Mouse (Mus musculus): Measurements from ENCODE around the gene Gm3435.
"Not testable (repeated sequence)": the region's sequence is repeated elsewhere in the genome, so short reads cannot be mapped to it uniquely, and the experiment has no call there.

The Gm3435 gene

DNA sequence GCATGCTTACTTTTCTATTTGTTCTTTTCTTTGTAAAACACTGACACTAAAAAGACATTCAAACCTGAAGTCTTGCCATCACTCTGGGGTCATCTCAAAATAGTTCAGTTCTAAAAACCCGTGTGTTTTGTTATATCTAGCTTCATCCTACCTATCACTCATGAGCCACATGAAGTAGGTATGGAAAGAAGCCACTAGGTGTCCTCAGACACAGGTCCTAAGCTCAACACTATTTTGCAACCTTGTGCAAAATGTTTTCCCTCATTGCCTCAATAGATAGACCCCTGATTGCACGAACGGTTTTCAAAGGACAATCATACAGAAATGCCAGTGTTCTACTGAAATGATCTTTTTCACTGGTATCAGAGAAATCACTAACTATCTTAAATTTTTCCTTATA, 30.5 kb downstream of the Gm3435 start:
- not testable (repeated sequence) for DNase-seq (ENCODE audit: low read depth, low spot score)

DNA sequence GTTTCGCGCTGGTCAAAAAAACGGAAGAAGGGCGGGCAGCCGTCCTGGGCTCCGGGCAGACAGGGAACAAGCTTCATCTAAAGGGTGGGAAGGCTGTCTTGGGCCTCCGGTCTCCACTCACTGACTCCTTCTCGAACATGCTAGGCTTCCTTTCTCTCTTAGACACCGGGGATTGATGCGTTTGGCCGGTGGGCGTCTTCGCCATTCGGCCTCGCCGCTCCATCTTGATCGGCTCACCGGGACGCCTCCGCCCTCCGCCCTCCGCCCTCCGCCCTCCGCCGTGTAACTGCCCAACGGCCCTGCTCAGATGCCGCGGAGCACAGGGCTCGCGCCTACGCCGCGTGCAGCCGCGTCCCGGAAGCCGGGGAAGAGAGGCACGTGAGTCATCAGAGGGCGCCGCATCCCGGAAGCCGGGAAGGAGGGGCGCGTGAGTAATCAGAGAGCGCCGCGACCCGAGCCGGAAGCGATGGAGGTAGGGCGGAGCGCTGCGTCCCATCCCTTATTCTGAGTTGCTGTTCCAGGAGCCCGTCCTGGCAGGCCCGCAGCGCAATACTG, 31.3 kb downstream of the Gm3435 start, which contains the start of the genes Ermard, Tcte3 and Gm3448:
Gene Ermard (plus strand): TSS at position 34 of the 555 bp plus-strand sequence.
Gene Tcte3 (minus strand): TSS at position 314 of the 555 bp plus-strand sequence.
Gene Gm3448 (minus strand): TSS at position 363 of the 555 bp plus-strand sequence.
- DNase-seq (ENCODE audit: low read depth, low spot score) = not testable (repeated sequence)

DNA sequence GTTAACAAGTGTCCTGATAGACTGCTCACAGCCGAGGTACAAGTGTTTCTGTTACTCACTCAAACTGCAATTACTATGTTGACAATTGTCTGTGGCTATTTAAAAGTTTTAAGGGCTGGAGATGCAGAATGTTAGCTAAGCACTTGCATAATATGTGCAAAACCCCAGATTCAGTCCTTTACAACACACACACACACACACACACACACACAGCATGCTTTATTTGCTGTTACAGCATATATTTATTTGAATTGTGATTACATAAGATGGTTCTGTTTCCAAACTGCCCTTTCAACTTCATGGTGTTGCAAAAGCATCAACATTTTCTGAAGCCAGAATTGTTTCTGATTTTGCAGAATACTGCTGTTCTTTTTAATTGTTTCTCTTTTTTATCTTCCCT, 40.4 kb downstream of the Gm3435 start:
- not testable (repeated sequence) for DNase-seq (ENCODE audit: low read depth, low spot score)

DNA sequence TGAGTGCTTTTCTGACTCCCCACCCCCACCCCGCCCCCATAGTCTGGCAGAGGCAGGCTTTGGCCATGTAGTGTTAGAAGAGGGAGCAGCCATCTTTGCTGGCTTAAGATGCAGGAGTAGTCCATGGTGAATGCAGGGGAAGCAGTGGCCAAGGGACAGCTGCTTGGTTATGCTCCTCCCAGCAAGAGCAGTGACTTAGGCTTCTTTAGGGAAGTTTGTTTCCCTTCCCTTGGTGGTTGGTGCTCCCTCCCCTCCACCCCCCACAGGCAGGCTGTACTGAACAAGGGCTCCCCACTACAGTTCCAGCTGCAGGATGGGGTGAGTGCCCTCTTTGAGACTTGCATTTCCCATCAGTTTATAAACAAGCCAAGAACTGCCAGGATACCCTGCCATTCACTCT, 42.8 kb downstream of the Gm3435 start:
- not testable (repeated sequence) for DNase-seq (ENCODE audit: low read depth, low spot score)

DNA sequence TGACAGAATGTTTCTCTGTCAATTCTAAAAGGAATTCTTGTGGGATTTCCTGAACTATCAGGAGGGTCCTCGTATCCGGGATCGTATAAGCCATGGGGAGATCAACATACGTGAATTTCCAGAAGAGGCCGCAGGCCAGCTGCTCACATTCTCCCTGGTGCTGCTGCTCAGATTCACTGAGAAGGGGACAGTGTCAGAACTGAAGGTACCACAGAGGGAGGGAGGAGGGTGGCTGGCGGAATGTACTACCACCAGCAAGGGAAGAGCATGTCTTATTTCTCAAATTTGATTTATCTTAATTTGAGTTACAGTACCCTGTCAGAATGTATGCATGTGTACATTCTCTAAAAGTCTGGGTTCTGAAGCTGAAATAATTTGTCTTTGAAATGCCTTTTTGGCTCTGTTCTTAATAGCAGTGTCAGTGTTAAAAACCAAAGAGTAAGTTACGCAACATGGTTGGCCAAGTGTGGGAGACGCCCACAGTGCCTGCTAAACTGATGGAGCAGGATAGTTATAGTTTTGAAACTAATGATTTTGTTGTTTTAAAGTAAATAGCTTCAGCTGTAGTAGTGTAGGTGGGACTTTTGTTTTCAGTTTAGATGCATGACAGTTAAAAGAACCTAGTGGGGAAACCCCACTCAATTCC, 43.3 kb downstream of the Gm3435 start:
- DNase-seq (ENCODE audit: low read depth, low spot score) = not testable (repeated sequence)

DNA sequence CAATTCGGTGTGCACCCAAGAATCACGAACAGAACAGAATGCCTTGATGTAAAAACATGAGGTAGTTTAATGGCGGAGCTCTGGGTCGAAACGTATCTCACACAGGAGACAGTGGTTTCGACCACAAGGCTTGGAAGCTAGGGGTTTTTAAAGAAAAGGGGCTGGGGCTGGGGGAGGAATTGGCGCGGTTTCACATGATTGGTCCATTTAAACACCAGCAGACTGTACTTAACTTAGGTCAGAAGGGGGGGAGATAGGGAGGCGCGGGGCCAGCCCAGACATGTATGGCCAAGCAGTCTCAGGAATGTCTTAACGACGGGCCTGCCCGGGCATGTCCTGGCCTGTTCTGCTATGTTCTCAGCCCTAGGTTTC, 43.8 kb downstream of the Gm3435 start:
- not testable (repeated sequence) for DNase-seq (ENCODE audit: low read depth, low spot score)

DNA sequence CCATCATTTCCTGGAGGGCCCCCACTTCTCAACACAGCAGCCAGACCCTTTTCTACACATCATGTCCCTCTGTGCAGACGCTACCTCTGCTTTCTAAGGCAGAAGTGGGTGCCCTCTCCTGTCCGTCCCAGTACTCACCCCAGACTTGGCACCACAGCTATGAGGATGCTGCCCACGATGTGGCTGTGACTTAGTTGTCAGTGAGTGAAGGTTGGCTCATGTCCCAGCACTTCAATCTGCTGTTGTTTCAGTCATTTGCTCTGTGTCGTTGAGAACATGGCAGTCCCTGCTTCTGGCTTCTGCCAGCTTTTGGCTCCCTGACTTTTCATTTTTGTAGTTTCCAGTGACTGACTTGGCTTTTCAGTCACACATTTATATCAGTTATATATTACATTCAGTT, 45.9 kb downstream of the Gm3435 start:
- DNase-seq (ENCODE audit: low read depth, low spot score) = no peak

DNA sequence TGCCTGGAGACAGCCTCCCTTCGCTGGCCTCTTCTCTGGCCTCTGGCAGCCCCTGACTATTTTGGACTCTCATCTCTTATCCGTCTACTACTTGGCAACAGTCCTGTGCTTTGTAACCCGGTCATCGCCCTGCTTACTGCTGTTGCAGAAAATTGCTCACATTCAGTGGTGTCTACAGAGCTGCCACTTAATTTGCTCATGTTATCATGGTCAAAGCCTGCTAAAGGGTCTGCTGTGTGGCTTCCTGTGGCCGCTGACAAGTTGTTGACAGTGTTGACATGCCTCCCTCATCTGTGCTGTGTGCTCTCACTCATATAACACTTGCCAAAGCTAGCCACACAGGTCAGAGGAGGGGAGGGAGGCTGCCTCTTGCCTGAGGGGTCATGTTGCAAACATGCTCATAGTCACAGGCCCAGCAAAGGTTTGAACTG, 48.2 kb downstream of the Gm3435 start:
- no peak for DNase-seq (ENCODE audit: low read depth, low spot score)

DNA sequence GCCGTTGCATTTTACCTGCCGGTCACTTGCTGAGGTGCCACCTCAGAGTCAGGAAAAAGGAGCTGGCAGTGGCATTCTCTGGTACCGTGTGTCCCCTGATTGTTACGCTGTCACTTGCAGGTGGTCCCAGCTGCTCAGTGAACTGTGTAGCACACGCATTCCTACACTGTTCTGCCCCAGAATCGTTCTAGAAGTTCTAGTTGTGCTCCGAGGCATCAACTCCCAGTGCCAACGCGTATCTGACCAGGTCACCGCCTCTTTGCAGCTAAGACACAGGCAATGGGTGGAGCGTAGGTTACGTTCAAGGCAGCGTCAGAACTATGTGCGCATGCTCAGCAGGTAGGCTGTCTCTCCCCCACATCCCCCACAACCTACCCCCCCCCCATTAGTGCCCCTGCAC, 49.7 kb downstream of the Gm3435 start:
- DNase-seq (ENCODE audit: low read depth, low spot score) = no peak

DNA sequence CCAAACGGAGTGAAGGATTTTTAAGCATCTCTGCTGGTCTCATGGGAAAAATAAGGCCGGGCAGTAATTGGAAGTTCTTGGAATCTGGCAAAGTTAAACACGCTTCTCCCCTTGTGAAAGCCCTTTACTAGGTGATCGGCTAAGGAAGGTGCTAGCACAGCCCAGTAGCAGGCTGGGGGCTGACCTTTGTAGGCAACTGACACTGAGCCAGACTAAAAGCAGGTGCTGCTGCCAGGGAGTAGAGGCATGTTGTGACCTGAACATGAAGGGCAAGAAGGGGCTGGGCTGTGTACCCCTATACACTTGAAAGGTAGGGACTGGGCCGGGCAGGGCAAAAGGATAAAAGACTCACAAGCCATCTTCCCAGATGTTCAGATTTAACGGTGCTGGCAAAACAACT, 50.4 kb downstream of the Gm3435 start:
- no peak for DNase-seq (ENCODE audit: low read depth, low spot score)

DNA sequence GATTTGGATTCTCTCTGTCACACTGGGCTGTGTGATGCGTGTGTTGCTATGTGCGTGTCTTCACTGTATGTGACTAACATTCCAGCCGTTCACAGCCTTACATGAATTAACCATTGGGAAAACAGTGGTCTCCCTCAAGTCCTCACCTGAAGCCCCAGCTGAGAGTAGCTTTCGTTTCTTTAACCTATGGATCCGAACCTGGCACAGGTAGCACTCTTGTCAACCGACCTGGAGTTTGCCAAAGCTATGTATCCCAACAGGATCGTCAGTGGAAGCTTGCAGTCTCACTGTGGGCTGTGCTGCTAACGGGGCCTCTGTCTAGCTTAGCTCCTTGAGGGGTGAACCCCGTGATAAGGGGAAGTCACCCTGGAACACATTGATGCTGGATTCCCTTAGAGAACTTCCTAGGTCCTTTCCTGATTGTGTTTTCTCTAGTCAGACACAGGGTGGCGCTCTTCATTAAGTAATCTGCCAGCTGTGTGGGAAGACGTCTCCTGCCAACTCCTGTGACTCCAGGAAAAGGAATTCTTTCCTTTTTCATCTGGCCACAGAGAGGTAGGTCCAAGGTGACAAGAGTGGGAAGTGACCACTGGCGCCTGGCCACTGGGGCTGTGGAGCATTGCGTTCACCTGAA, 55.5 kb downstream of the Gm3435 start:
- peak; percentile 60 for DNase-seq (ENCODE audit: low read depth, low spot score)

DNA sequence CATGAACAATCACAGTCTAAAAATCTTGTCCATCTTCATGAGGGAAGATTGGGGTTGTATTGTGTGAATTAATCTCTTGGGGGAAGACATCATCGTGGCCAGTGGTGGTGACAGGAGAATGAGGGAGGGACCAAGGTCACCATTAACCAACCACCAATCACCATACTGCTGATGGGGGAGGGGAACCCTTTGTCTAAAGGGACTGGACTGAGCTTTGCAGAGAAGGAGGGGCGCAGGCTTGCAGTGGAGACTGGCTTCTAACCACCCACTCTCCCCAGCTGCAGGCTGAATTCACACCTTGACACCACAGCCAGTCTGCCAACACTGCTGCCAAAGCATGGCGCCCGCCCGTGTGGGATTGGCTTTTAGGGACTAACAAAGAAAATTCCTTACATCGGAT, 56.1 kb downstream of the Gm3435 start:
- no peak for DNase-seq (ENCODE audit: low read depth, low spot score)

DNA sequence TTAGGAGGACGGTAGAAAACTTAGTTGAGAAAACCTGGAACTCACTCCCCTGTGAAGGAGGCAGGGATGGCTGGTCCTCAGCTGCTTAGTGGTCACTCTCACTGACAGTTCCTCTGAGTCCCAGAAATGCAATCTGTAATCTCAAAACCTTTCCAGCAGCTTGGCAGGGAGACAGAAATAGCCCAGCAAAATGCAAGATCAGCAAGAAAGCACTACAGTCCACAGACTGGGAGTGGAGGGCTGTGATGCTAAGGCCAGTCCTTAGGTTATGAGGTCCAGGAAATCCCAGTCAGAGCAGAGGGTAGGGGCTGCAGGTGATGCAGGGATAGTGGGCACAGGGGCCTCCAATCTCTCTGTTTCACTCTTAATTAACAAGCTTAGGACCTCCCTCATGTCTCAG, 56.9 kb downstream of the Gm3435 start:
- DNase-seq (ENCODE audit: low read depth, low spot score) = peak; percentile 25

DNA sequence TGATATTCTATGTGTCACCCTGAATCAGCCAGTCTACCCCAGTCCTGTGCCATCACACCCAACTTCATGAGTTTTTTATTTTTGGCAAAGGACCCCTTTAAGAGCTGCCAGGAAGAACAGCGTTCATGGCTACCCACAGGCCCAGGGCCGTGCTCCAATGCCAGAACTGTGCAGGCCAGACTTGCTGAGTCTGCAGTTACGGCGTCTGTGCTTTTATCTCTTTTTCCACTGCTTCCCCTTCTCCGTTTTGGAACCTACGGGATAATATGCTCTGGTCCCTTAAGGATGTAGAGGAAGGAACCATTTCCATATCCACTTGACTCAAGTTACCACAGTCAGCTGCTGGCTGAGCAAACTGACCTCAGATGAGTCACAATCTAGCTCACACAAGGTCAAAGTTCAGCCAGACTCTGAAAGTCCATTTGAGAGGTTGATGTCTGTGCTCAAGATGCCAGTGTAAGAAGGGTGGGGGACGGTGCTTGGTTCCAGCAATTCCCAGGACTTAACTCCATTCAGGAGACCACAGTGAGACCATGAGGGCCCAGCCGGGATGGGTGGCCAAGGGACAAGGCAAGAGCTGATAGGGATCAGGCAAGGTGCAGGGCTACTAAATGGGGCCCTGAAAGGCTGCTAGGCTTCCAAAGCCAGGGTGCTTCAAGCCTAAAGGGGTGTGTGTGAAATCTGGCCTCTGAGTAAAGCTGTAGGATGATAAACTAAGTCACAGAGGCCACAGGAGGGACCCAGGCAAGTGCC, 58.2 kb downstream of the Gm3435 start:
- DNase-seq (ENCODE audit: low read depth, low spot score) = no peak

DNA sequence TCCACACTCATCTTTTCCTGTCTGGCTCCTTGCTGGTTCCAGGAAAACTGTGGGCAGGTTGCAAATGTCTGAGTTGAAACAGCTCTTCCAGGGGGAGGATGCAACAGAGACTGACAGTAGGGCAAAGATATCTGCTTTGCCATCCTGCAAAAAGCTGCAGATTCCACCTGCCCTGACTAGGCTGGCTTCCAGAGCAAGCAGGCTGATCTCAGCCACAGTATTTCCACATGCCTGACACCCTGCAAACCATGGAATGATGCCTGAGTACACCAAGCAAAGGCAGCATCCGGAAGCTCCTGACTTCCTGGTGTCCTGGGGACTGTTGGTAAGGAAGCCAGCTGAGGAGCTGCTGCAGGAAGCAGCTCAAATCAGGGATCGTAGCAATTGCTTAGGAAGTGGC, 59.1 kb downstream of the Gm3435 start:
- DNase-seq (ENCODE audit: low read depth, low spot score) = no peak

All from skeletal muscle tissue, adult 2 months (tissue).